Mouse (Mus musculus): ENCODE data around the gene Trp53i11. TPM values are rescaled to one million over a fixed set of nuclear protein-coding genes. Genes with fewer than 3 reads are reported as not detected.

The Trp53i11 gene
- polyA plus RNA-seq, 1 experiment: 9.0 TPM

GRCm38 (mm10) chr2:93227713-93228479, 40.5 kb downstream of the Trp53i11 start:
- TF ChIP-seq CTCF (IDR thresholded peaks at IDR 0.05; ENCODE audit: borderline replicate concordance, insufficient read depth, low read length) (no peak), POLR2A (IDR thresholded peaks at IDR 0.05; ENCODE audit: low read depth, low read length) (no peak)
- Histone ChIP-seq H3K4me3 (ENCODE audit: insufficient read depth, low read length) (no peak overlapping the region), H3K27ac (ENCODE audit: insufficient read depth, low read length) (no peak overlapping the region), H3K4me1 (ENCODE audit: control insufficient read depth, insufficient read depth, low read length) (no peaks in the 10 kb centered on the region)

- Histone ChIP-seq H3K4me1 (ENCODE audit: control insufficient read depth, insufficient read depth, low read length) (no peaks in the 10 kb centered on the region), H3K27ac (ENCODE audit: insufficient read depth, low read length) (no peak overlapping the region), H3K4me3 (ENCODE audit: insufficient read depth, low read length) (no peak overlapping the region)
- TF ChIP-seq POLR2A (IDR thresholded peaks at IDR 0.05; ENCODE audit: low read depth, low read length): no peak
- no peak for TF ChIP-seq CTCF (IDR thresholded peaks at IDR 0.05; ENCODE audit: borderline replicate concordance, insufficient read depth, low read length)
These were observed 41.1 kb downstream of the Trp53i11 start for GRCm38 (mm10) chr2:93228480-93228824.

- Histone ChIP-seq H3K4me3 (ENCODE audit: insufficient read depth, low read length) (no peak overlapping the region), H3K4me1 (ENCODE audit: control insufficient read depth, insufficient read depth, low read length) (no peaks in the 10 kb centered on the region), H3K27ac (ENCODE audit: insufficient read depth, low read length) (no peak overlapping the region)
- TF ChIP-seq CTCF (IDR thresholded peaks at IDR 0.05; ENCODE audit: borderline replicate concordance, insufficient read depth, low read length) (no peak), POLR2A (IDR thresholded peaks at IDR 0.05; ENCODE audit: low read depth, low read length) (no peak)
These were observed 44.8 kb downstream of the Trp53i11 start for GRCm38 (mm10) chr2:93232141-93232540.

- no peak for TF ChIP-seq POLR2A (IDR thresholded peaks at IDR 0.05; ENCODE audit: low read depth, low read length)
- H3K4me3 ChIP-seq (ENCODE audit: insufficient read depth, low read length): no peak overlapping the region
- no peak overlapping the region for H3K27ac ChIP-seq (ENCODE audit: insufficient read depth, low read length)
- no peaks in the 10 kb centered on the region for H3K4me1 ChIP-seq (ENCODE audit: control insufficient read depth, insufficient read depth, low read length)
These were observed 49.7 kb downstream of the Trp53i11 start for GRCm38 (mm10) chr2:93237055-93237454.

GRCm38 (mm10) chr2:93238864-93239263, 51.5 kb downstream of the Trp53i11 start:
- Histone ChIP-seq H3K4me3 (ENCODE audit: insufficient read depth, low read length) (no peak overlapping the region), H3K27ac (ENCODE audit: insufficient read depth, low read length) (no peak overlapping the region), H3K4me1 (ENCODE audit: control insufficient read depth, insufficient read depth, low read length) (no peaks in the 10 kb centered on the region)
- no peak for TF ChIP-seq POLR2A (IDR thresholded peaks at IDR 0.05; ENCODE audit: low read depth, low read length)
- no peak for TF ChIP-seq CTCF (IDR thresholded peaks at IDR 0.05; ENCODE audit: borderline replicate concordance, insufficient read depth, low read length)

DNA sequence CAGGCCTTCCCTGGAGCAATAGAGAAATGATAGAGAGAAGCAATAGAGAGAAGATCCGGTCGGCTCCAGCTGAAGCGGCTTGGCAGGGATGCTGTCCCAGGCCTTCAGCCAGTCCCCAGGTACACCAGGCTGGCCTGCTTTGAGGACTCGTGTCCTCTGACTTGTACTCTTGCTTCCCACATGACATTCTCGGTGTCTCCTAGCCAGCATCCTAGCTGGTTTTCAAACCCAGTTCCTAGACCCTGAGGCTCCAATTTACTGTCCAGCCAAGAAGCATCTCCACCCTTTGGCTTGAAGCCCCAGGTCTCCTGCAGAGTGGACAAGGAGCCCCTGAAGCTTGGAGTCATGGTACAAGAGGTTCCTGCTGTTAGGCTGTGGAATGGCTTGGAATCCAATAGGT, 54.8 kb downstream of the Trp53i11 start:
- Histone ChIP-seq H3K4me3 (ENCODE audit: insufficient read depth, low read length) (no peak overlapping the region), H3K4me1 (ENCODE audit: control insufficient read depth, insufficient read depth, low read length) (no peaks in the 10 kb centered on the region), H3K27ac (ENCODE audit: insufficient read depth, low read length) (no peak overlapping the region)
- TF ChIP-seq CTCF (IDR thresholded peaks at IDR 0.05; ENCODE audit: borderline replicate concordance, insufficient read depth, low read length) (no peak), POLR2A (IDR thresholded peaks at IDR 0.05; ENCODE audit: low read depth, low read length) (no peak)

DNA sequence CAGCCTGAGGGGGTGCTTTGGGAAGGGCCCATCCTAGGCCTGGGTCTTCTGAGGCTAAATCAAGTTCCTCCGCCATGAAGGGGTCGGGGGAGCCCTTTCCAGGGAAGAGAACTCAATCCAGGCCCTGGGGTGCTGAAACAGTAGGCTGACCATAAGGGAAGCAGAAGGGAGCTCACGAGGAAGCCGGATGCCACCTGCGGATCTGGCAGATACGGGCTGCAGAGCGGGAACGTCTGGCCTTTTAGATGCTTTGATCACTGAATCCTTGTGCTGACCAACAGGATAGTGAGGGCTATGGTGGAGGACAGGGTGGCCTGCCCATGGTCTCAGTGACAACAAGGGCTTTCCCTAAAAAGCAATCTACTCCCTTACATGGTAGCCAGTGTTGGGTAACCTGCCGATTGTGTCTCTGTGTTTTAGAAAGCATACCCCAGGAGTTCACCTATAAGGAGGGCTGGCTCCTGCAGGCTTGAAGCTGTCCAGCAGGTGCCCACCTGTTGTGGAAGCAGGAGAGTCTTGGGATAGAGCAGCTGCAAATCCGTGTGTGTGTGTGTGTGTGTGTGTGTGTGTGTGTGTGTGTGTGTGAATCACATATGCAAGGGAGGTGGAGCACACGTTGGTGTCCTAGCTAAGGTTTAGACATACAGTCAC, 56.2 kb downstream of the Trp53i11 start:
- H3K27ac ChIP-seq (ENCODE audit: insufficient read depth, low read length): no peak overlapping the region
- no peak overlapping the region for H3K4me3 ChIP-seq (ENCODE audit: insufficient read depth, low read length)
- H3K4me1 ChIP-seq (ENCODE audit: control insufficient read depth, insufficient read depth, low read length): no peaks in the 10 kb centered on the region
- TF ChIP-seq POLR2A (IDR thresholded peaks at IDR 0.05; ENCODE audit: low read depth, low read length) (no peak), CTCF (IDR thresholded peaks at IDR 0.05; ENCODE audit: borderline replicate concordance, insufficient read depth, low read length) (no peak)

- Histone ChIP-seq H3K4me3 (ENCODE audit: insufficient read depth, low read length) (no peak overlapping the region), H3K4me1 (ENCODE audit: control insufficient read depth, insufficient read depth, low read length) (no peaks in the 10 kb centered on the region), H3K27ac (ENCODE audit: insufficient read depth, low read length) (no peak overlapping the region)
- no peak for TF ChIP-seq CTCF (IDR thresholded peaks at IDR 0.05; ENCODE audit: borderline replicate concordance, insufficient read depth, low read length)
- no peak for TF ChIP-seq POLR2A (IDR thresholded peaks at IDR 0.05; ENCODE audit: low read depth, low read length)
These were observed 56.7 kb downstream of the Trp53i11 start for GRCm38 (mm10) chr2:93244090-93244443.

- no peaks in the 10 kb centered on the region for H3K4me1 ChIP-seq (ENCODE audit: control insufficient read depth, insufficient read depth, low read length)
- TF ChIP-seq POLR2A (IDR thresholded peaks at IDR 0.05; ENCODE audit: low read depth, low read length) (no peak), CTCF (IDR thresholded peaks at IDR 0.05; ENCODE audit: borderline replicate concordance, insufficient read depth, low read length) (no peak)
- H3K27ac ChIP-seq (ENCODE audit: insufficient read depth, low read length): no peak overlapping the region
- H3K4me3 ChIP-seq (ENCODE audit: insufficient read depth, low read length): no peak overlapping the region
These were observed 61.7 kb downstream of the Trp53i11 start for GRCm38 (mm10) chr2:93249058-93249457.

GRCm38 (mm10) chr2:93250611-93251010, 63.3 kb downstream of the Trp53i11 start:
- H3K4me1 ChIP-seq (ENCODE audit: control insufficient read depth, insufficient read depth, low read length): no peaks in the 10 kb centered on the region
- no peak overlapping the region for H3K27ac ChIP-seq (ENCODE audit: insufficient read depth, low read length)
- no peak overlapping the region for H3K4me3 ChIP-seq (ENCODE audit: insufficient read depth, low read length)
- TF ChIP-seq POLR2A (IDR thresholded peaks at IDR 0.05; ENCODE audit: low read depth, low read length) (no peak), CTCF (IDR thresholded peaks at IDR 0.05; ENCODE audit: borderline replicate concordance, insufficient read depth, low read length) (no peak)

Other genes with a start within 250 kb of the Trp53i11 start
- gene Prdm11, start 141.4 kb upstream of the Trp53i11 start, polyA plus RNA-seq (2011; ENCODE audit: insufficient read length, low read depth, missing spikeins): 2.7 and 6.3 TPM in 2 replicates
- 2.5 and 11.5 TPM in 2 replicates for gene Tspan18, start 147.0 kb downstream of the Trp53i11 start, polyA plus RNA-seq (2011; ENCODE audit: insufficient read length, low read depth, missing spikeins)

All from embryonic fibroblast, embryonic 13.5 days (primary cell).